Mouse (Mus musculus) gastrocnemius, adult 2 months (tissue): ENCODE results near the gene Adamts18. TPM values are rescaled to one million over a fixed set of nuclear protein-coding genes. Genes with fewer than 3 reads are reported as not detected.
A peak's percentile ranks its signal among the peaks of the same experiment; 100 is the strongest.

Experiments
- DNase-seq: peaks from one replicate; pipeline ENCODE4 v3.0.0; 2022
- H3K27ac ChIP-seq: fragments of 200-600 bp; 2 replicates; pipeline ENCODE4 v1.8.1; 2022; ENCODE audit warnings: mild to moderate bottlenecking
- H3K4me3 ChIP-seq: fragments of 200-600 bp; 2 replicates; pipeline ENCODE4 v1.8.1; 2022; ENCODE audit warnings: mild to moderate bottlenecking, moderate library complexity
- CTCF ChIP-seq: fragments of 200-600 bp; IDR thresholded peaks from 2 replicates; pipeline ENCODE4 v1.8.1; 2022; ENCODE audit warnings: antibody characterized with exemption, mild to moderate bottlenecking, moderate library complexity
- intact Hi-C: fragments of 180-260 bp; cut with DNase I; formaldehyde crosslinking; loops from one replicate; pipeline ENCODE4 v1.15.1; 2025
- total RNA-seq, 2 experiments: library from RNA; stranded (reverse); gene quantifications; 2 replicates each; pipeline ENCODE4 v1.2.3; 2021

Gene Adamts18
- total RNA-seq, 2 experiments from 2014 or later, result 0.03 to 0.15 TPM

DNA sequence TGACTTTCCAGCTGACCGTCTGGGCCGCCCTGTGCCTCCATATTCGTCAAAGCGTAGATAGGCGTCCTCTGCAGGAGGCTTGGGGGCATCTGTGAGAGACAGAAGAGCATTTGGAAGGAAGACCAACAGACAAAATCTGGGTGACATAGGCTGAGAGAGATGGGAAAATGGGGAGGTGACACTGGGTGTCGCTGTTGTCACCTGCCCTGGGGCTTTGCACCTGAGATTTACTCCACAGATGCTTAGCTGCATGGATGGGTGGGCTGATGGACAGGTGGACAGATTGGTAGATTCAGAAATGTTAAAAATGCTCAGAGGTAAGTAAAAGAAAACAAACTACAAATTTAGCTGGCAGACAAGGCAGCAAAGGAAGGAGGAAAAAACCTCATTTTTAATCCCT lies 73.2 kb downstream of the Adamts18 start:
- DNase-seq, result no peak
- no peak overlapping the region for H3K27ac ChIP-seq
- intact Hi-C loops, result no loop called here
- no peak overlapping the region for H3K4me3 ChIP-seq
- TF ChIP-seq CTCF, result no peak

DNA sequence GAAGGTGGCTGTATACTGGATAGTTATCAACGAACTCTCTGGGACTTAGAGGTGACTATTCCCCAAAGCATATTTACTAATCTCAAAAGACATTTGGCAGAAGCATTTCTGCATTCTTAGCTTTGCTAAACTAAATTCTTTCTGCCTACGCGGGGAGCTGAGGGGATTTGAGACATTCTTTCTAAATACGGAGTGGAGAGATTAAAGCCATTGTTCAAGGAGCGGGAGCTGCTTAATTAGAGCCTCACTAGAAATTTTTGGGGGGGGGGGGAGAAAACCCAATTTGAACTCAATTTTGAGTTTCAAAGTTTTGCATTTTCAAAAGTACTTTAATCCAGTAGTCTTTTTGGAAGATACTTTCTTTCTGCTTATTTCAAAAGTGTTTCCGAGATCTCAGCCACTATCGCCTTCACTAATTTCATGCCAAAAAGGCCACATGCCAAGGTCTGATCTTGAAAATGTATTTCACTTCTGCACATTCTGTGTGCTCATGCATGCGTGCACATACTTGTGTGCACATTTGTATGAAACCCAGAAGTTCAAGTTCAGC lies 79.6 kb downstream of the Adamts18 start:
- no peak for DNase-seq
- Histone ChIP-seq H3K27ac (no peak overlapping the region), H3K4me3 (no peak overlapping the region)
- TF ChIP-seq CTCF, result no peak
- intact Hi-C loops, result no loop called here

DNA sequence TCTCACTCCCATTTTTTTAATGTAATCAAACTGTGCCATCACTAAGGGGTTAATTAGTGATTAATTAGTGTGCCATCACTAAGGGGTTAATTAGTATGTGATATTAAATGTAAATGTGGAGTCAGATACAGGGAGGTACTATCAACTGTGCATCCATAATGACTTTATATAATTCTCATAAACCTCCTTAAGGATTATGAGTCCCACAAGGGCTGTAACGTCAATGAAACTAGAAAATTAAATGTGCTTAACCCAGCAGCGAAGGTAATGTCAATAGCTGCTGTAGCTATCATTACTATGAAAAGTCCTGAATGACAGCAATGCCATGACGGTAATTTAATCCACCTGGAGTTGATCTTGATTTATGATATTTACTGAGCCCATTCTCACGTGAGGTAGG lies 83.4 kb downstream of the Adamts18 start:
- H3K4me3 ChIP-seq, result no peak overlapping the region
- intact Hi-C loops, result no loop called here
- no peak for TF ChIP-seq CTCF
- DNase-seq, result no peak
- H3K27ac ChIP-seq, result no peak overlapping the region

- H3K4me3 ChIP-seq, result no peak overlapping the region
- no peak for TF ChIP-seq CTCF
- no peak overlapping the region for H3K27ac ChIP-seq
- intact Hi-C loops, result no loop called here
- no peak for DNase-seq
Observed at GRCm38 (mm10) chr8:113763592-113764355, 84.8 kb downstream of the Adamts18 start.

DNA sequence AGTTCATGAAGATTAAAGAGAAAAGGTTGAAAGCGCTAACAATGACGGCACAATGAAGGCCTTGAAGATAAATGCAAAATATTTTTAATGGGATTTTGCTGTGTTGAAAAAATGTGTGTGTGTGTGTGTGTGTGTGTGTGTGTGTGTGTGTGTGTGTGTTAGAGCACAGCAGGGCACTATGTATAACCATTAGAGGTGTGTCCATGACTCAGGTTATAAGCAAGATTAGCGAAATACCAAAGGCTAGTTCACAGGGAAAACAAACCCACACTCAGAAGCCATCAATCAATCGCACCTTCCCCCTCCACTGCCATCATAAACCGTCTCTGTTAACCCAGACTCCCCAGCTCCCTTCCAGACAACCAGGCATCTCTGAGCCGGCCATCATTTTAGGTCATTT lies 86.4 kb downstream of the Adamts18 start:
- no peak overlapping the region for H3K27ac ChIP-seq
- intact Hi-C loops, result no loop called here
- no peak overlapping the region for H3K4me3 ChIP-seq
- DNase-seq, result no peak
- TF ChIP-seq CTCF, result no peak

- DNase-seq, result no peak
- no peak for TF ChIP-seq CTCF
- no peak overlapping the region for H3K4me3 ChIP-seq
- intact Hi-C loops, result no loop called here
- no peak overlapping the region for H3K27ac ChIP-seq
Observed at GRCm38 (mm10) chr8:113755866-113756265, 92.7 kb downstream of the Adamts18 start.

- intact Hi-C loops, result no loop called here
- no peak for DNase-seq
- no peak overlapping the region for H3K27ac ChIP-seq
- H3K4me3 ChIP-seq, result no peak overlapping the region
- no peak for TF ChIP-seq CTCF
Observed at GRCm38 (mm10) chr8:113753153-113753552, 95.4 kb downstream of the Adamts18 start.

DNA sequence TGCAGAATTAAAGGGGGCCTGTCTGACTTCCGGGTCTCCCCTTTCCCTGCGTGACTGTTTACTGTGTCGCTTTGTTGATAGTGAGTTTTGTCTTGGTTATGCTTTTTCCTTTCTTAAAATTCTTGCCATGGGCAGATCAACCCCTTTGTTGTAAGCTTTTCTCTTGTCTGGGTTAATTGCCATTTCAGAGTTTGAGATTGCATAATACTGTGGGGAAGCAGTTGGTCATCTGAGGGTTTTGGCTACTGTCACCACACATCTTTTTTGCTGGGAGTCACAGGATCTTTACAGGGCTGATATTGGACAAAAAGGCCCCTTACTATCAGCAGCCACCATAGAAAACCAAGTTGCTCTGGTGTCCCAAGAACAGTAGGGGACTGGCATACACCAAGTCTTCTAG lies 96.2 kb downstream of the Adamts18 start:
- H3K4me3 ChIP-seq, result no peak overlapping the region
- DNase-seq, result no peak
- intact Hi-C loops, result no loop called here
- TF ChIP-seq CTCF, result no peak
- H3K27ac ChIP-seq, result no peak overlapping the region

DNA sequence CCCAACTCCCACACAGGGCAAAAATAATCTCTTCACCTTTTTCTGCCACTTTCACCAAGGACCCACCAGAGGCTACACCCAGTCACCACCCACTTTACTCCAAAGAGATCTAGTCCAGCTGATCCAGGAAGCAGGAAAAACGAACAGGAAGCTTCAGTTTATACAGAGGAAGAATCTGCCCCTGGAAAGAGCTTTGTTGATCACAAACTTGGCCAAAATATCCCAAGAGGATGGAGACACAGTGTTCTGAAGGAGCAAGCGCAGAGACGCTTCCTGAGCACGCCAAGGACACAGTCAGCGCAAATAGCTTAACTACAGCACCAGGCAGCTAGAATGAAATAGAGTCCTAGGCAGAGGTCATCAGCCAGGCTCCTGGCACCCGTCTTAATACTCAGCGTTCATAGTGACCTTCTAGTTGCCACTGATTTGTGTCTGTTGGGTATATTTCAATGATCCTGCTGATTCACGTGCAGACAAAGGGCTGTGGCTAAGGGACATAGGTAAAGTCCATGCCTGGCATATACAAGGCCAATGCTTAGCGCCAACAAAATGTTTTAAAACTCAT lies 113.0 kb downstream of the Adamts18 start:
- intact Hi-C loops, result no loop called here
- TF ChIP-seq CTCF, result no peak
- Histone ChIP-seq H3K27ac (peak overlapping the region; percentile 61), H3K4me3 (no peak overlapping the region)
- DNase-seq, result no peak

- intact Hi-C loops, result no loop called here
- TF ChIP-seq CTCF, result no peak
Observed at GRCm38 (mm10) chr8:113725331-113725730, 123.2 kb downstream of the Adamts18 start.

DNA sequence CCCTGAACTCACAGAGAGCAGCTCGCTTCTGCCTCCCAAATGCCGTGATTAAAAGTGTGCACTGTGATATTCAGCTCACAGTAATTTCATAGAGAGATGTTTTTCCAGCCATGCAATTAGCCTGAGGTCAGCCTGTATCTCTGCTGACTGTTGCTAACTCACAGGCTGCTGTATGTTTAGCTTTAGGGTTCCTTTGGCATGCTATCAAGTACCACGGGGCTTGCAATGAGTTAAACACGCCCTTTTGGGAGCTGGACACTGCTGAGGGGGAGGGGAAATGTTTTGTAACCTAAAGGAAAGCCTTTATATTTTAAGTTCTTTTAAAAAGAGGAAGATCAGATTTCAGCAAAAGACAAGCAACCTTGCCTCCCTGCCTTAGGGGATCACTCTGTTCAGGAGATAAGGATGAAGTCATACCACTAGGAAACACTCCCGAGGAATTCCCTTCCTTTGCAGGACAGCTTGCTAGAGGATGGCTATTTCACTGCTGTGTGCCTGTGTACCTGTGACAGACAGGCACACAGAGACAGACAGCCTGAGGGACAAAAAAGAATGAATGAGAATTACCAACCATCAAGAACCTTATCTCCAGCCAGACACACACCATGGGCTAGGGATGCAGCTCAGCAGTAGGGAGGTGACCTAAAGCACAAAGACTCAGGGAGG lies 124.5 kb downstream of the Adamts18 start:
- no peak for DNase-seq
- TF ChIP-seq CTCF, result no peak
- no peak overlapping the region for H3K4me3 ChIP-seq
- H3K27ac ChIP-seq, result no peak overlapping the region
- intact Hi-C loops, result no loop called here

More at GRCm38 (mm10) chr8:113725331-113725730, 123.2 kb downstream of the Adamts18 start:
- DNase-seq, result no peak
- Histone ChIP-seq H3K27ac (no peak overlapping the region), H3K4me3 (no peak overlapping the region)

- no peak overlapping the region for H3K4me3 ChIP-seq
- intact Hi-C loops, result no loop called here
- no peak for DNase-seq
- TF ChIP-seq CTCF, result no peak
- no peak overlapping the region for H3K27ac ChIP-seq
Observed at GRCm38 (mm10) chr8:113721459-113721858, 127.1 kb downstream of the Adamts18 start.

DNA sequence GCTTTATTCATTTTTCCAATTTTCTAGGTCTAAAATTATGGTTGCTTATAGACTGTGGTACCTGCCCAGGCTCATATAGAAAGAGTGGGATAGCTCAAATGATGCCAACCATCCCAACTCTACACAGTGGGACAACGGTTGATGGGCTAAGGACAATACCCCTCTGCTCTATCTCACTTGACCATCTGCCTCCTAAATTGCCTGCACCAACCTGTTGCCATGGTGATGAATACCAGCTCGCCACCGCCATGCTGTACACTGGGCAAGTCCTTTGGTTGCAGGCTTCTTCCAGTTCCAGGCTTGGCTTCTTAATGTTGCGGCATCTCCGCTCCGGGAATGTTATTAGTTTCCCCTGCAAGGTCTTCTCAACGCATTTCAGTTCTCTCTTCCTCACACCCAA lies 143.6 kb downstream of the Adamts18 start:
- TF ChIP-seq CTCF, result no peak
- no peak for DNase-seq
- H3K4me3 ChIP-seq, result no peak overlapping the region
- intact Hi-C loops, result no loop called here
- no peak overlapping the region for H3K27ac ChIP-seq
